Mouse (Mus musculus): ENCODE measurements around the gene Kdelr2. TPM values are rescaled to one million over a fixed set of nuclear protein-coding genes. Genes with fewer than 3 reads are reported as not detected.

Gene Kdelr2
- polyA plus RNA-seq, 1 experiment from 2014 or later = 32.5 TPM

Other genes starting within 250 kb of the Kdelr2 start
- gene Rbak, start 223.1 kb upstream of the Kdelr2 start, polyA plus RNA-seq (2018) = 4.6 to 4.9 TPM (median 4.8 TPM) in 3 replicates
- not detected in 3 replicates for gene Spdye4b, start 222.8 kb upstream of the Kdelr2 start, polyA plus RNA-seq (2018)
- gene Spdye4a, start 176.9 kb upstream of the Kdelr2 start, polyA plus RNA-seq (2018) = not detected in 3 replicates
- gene Zfp12, start 168.7 kb upstream of the Kdelr2 start, polyA plus RNA-seq (2018) = 4.7 to 6.0 TPM (median 5.2 TPM) in 3 replicates
- 2.5 TPM in 3 replicates for gene Zfp316, start 133.8 kb upstream of the Kdelr2 start, polyA plus RNA-seq (2018)
- not detected in 3 replicates for gene Zfp853, start 110.2 kb upstream of the Kdelr2 start, polyA plus RNA-seq (2018)
- gene E130309D02Rik, start 88.5 kb upstream of the Kdelr2 start, polyA plus RNA-seq (2018) = 11.1 to 17.3 TPM (median 13.0 TPM) in 3 replicates
- 26.9 to 33.6 TPM (median 31.4 TPM) in 3 replicates for gene Zdhhc4, start 74.6 kb upstream of the Kdelr2 start, polyA plus RNA-seq (2018)
- gene Grid2ip, start 46.5 kb upstream of the Kdelr2 start, polyA plus RNA-seq (2018) = not detected in 3 replicates
- 30.0 to 47.3 TPM (median 32.7 TPM) in 3 replicates for gene Daglb, start 60.7 kb downstream of the Kdelr2 start, polyA plus RNA-seq (2018)
- 386 to 538 TPM (median 421 TPM) in 3 replicates for gene Rac1, start 124.2 kb downstream of the Kdelr2 start, polyA plus RNA-seq (2018)
- gene Cyth3, start 218.6 kb downstream of the Kdelr2 start, polyA plus RNA-seq (2018) = 15.8 to 25.1 TPM (median 20.0 TPM) in 3 replicates